Mouse (Mus musculus): ENCODE measurements at regions not wholly inside any gene's neighbourhood (a gene's known extent, or its start where the extent isn't known, plus 50 kb on each side); places are given as distances from the start of the nearest gene placed in this dataset.

DNA sequence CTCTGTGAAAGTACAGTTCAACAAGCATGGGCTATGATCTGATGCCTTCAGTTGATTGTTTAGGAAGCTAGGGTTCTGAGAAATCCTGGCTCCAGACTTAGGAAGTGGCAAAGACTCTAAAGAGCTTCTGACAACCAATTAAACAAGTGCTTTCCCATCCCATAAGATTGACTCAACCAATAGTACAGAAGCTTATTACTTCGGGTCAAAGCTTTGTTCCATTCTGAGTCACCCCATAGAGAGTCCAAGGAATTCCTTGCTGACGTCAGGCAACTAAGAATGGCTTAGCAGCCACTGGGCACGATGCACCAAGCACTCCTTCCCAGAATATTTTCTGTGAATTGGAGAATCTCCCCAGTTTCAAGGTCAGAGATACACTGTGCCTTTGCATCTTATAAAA is 59.0 kb upstream of the Ntm start:
- in situ Hi-C loops (cut with MboI; ENCODE audit: low pct_unique_long_range_greater_than_20kb in 1 of 2, low sequenced_read_pairs in 2 of 2, unreplicated experiment in 1 of 2), result loop anchor here in 1 of 2 experiments (25.0 kb wide), 1 partner anchor 290 kb away; no protein-coding TSS in a partner anchor

- in situ Hi-C loops (cut with MboI; ENCODE audit: low pct_unique_long_range_greater_than_20kb in 1 of 2, low sequenced_read_pairs in 2 of 2, unreplicated experiment in 1 of 2), result no loop called here
These were observed 62.3 kb upstream of the Ntm start for GRCm38 (mm10) chr9:30025275-30025674.

- in situ Hi-C loops (cut with MboI; ENCODE audit: low pct_unique_long_range_greater_than_20kb in 1 of 2, low sequenced_read_pairs in 2 of 2, unreplicated experiment in 1 of 2), result no loop called here
These were observed 64.0 kb upstream of the Ntm start for GRCm38 (mm10) chr9:30026939-30027338.

- in situ Hi-C loops (cut with MboI; ENCODE audit: low pct_unique_long_range_greater_than_20kb in 1 of 2, low sequenced_read_pairs in 2 of 2, unreplicated experiment in 1 of 2), result no loop called here
These were observed 77.5 kb upstream of the Ntm start for GRCm38 (mm10) chr9:30040396-30040795.

DNA sequence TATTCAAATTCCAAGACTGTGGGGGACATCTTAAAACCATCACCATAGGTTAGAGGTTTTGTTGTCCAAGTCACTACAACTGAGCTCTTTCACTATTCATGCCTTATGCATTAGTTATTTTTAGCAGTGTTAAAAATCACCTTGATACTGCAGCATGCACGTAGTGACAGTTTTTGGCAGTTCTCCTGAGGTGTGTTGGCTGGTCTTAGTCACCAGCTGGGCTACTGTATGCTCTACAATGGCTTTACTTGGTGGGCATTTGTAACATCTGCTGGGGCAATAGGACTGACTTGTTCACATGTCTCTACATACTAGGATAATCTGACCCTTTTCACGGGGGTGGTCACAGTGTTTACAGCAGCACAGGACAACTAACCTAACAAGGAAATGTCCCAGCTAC is 101.6 kb upstream of the Ntm start:
- in situ Hi-C loops (cut with MboI; ENCODE audit: low pct_unique_long_range_greater_than_20kb in 1 of 2, low sequenced_read_pairs in 2 of 2, unreplicated experiment in 1 of 2), result no loop called here

DNA sequence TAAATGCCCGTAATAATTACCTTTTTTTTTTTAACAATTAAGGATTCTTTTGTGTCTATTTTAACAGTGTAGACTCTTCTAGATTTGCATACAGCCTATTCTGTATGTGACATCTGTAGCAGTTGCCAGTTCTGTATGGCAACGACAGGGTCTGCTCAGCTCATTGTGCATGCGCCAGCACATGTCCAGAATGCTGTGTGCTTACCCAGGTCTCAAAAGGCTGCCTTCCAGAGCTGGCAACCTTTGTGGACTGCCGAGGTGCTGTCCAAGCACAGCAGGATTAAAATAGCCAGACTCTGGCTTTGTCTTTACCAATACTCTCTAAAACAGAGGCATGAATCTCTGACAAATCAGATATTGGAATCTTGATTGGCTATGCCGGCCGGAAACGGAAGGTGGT is 105.0 kb upstream of the Ntm start:
- in situ Hi-C loops (cut with MboI; ENCODE audit: low pct_unique_long_range_greater_than_20kb in 1 of 2, low sequenced_read_pairs in 2 of 2, unreplicated experiment in 1 of 2), result no loop called here

DNA sequence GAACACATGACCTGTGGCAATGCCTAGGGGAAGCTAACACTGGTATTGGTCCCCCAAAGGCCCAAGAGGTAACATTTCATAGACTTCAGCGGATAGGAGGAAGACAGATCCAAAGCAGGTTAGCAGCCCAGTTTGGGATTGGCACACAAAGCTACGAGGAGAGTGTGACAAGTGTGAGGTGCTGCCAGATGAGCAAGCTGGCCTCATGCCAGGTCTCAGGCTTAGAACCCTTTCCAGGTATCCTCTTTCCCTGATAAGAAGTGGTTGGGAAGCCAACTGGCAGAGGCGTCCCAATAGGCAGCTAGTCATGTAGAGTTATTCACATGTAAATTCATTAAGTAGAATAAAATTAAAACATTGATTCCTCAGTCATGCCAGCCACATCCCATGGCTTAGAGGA is 112.3 kb upstream of the Ntm start:
- in situ Hi-C loops (cut with MboI; ENCODE audit: low pct_unique_long_range_greater_than_20kb in 1 of 2, low sequenced_read_pairs in 2 of 2, unreplicated experiment in 1 of 2), result no loop called here

GRCm38 (mm10) chr9:30076006-30076405 is 113.1 kb upstream of the Ntm start:
- in situ Hi-C loops (cut with MboI; ENCODE audit: low pct_unique_long_range_greater_than_20kb in 1 of 2, low sequenced_read_pairs in 2 of 2, unreplicated experiment in 1 of 2), result no loop called here

- in situ Hi-C loops (cut with MboI; ENCODE audit: low pct_unique_long_range_greater_than_20kb in 1 of 2, low sequenced_read_pairs in 2 of 2, unreplicated experiment in 1 of 2), result no loop called here
These were observed 113.5 kb upstream of the Ntm start for GRCm38 (mm10) chr9:30076482-30076881.

DNA sequence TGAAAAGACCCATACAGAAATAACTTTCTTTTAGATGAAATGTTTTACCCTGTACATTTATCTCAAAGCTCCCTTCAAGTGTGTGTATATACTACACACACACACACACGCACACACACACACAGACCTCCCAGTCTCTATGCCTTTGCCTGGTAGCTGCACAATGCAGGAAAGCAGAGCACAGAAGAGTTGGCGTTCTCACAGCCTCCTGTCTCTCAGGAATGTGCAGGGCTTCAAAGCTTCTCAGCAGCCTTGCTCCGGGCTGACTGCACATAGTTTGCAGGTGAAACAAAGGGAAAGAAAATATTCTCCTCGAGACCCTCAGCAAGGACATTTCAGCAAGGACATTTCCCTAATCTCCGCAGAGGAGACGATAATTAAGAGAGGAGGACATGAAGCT is 139.0 kb upstream of the Ntm start:
- in situ Hi-C loops (cut with MboI; ENCODE audit: low pct_unique_long_range_greater_than_20kb in 1 of 2, low sequenced_read_pairs in 2 of 2, unreplicated experiment in 1 of 2), result no loop called here

DNA sequence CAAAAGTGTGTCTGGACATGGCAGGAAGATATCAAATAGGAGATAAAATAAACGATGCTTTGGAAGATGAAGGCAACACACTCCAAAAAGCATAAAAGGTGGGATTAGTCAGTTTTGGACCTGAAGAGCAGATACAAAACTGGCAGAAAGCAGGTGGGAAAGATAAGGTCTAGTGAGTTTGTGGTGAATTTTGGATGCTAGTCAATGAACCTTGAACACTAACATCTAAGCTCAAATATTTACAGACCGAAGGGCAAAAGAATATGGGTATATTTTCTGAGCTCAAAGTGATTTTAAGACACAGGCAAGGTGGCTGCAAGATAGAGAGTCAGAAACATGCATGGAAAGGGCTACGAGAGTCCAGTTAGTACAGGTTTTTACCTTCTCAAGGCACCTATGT is 159.4 kb upstream of the Ntm start:
- in situ Hi-C loops (cut with MboI; ENCODE audit: low pct_unique_long_range_greater_than_20kb in 1 of 2, low sequenced_read_pairs in 2 of 2, unreplicated experiment in 1 of 2), result no loop called here

- in situ Hi-C loops (cut with MboI; ENCODE audit: low pct_unique_long_range_greater_than_20kb in 1 of 2, low sequenced_read_pairs in 2 of 2, unreplicated experiment in 1 of 2), result no loop called here
These were observed 166.2 kb upstream of the Ntm start for GRCm38 (mm10) chr9:30129151-30129550.

DNA sequence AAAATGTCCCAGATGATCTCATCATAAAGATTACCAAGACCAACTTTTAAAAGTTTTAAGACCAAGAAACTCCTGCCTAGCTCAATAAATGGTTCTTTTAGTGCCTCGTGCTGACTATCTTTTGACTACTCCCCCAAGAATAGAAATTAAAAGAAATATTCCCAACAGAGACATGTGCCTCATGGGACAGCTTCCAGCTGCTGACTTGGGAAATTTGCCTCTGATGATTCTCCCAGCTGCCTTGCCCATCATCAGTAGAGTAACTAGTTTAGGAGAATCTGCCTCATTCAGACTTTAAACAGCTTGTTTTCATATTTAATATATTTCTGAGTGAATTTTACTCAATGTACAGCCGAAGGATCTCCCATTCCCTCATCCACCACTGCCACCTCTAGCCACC is 168.7 kb upstream of the Ntm start:
- in situ Hi-C loops (cut with MboI; ENCODE audit: low pct_unique_long_range_greater_than_20kb in 1 of 2, low sequenced_read_pairs in 2 of 2, unreplicated experiment in 1 of 2), result no loop called here

GRCm38 (mm10) chr9:30134303-30134702 is 171.4 kb upstream of the Ntm start:
- in situ Hi-C loops (cut with MboI; ENCODE audit: low pct_unique_long_range_greater_than_20kb in 1 of 2, low sequenced_read_pairs in 2 of 2, unreplicated experiment in 1 of 2), result no loop called here

- in situ Hi-C loops (cut with MboI; ENCODE audit: low pct_unique_long_range_greater_than_20kb in 1 of 2, low sequenced_read_pairs in 2 of 2, unreplicated experiment in 1 of 2), result no loop called here
These were observed 174.8 kb upstream of the Ntm start for GRCm38 (mm10) chr9:30137611-30138287.

DNA sequence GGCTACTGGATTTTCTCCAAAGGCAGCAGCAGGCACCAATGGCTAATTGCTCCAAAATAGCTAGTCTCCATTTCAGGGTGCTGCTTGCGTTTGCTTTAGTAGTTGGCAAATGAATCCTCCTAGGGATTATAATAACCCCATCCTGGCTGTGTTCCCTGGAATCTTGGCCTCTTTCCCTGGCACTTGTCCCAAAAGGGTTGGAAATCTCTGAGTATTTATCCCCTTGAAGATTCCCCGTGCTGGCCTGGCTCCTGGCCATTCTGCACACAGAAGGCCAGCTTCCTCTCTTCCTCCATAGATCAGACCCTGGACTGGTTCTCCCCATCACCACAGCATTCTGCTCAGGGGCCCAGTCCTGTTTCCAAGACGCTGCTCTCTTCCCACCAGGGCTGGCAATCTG is 177.2 kb upstream of the Ntm start:
- in situ Hi-C loops (cut with MboI; ENCODE audit: low pct_unique_long_range_greater_than_20kb in 1 of 2, low sequenced_read_pairs in 2 of 2, unreplicated experiment in 1 of 2), result no loop called here

DNA sequence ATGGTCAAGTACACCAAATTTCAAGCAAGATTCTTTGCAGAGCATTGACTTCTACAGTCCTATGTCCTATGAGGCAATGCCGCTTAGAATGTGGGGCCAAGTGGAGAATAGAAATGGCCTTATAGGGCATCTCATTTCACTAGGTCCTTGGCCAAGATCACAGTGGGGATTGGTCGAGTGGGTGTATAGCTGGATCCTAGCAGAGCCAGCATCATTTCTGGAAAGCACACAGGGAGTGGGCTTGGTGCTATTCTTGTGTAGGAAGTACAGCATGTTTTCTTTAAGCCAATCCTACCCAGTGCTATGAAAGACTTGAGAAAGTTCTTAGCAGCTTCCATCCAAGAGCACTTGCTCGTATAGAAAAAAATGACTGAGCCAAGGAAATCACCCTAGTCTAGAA is 178.2 kb upstream of the Ntm start:
- in situ Hi-C loops (cut with MboI; ENCODE audit: low pct_unique_long_range_greater_than_20kb in 1 of 2, low sequenced_read_pairs in 2 of 2, unreplicated experiment in 1 of 2), result no loop called here

DNA sequence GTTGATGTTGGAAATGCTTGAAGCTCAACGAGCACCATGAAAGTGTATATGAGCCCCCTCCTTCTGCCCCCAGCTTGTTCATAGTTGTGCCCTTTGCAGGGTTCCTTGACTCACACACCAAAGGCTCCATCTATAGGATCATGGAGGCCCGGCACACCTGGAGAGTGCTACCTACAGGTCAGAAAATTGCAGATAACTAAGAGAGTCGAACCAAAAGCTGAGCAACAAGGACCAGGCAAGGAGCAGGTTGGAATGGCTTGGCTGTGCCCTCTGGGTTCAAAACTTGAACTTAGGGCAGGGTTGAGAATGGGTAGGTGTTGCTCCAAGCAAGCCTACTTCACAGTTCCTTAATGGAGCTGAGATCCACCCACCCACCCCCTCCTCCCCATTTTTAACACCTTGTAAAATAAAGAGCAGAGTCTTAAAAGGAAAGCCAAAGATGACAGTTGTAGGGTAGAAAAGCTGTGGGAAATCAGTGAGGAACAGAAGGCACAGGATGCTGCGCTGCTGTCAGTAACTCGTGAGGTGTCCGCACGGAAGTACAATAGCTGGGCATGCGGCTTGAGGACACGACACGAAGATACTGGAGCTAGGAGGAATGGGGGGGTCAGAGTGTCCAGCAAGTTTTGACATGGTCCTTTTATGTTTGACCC is 180.0 kb upstream of the Ntm start:
- in situ Hi-C loops (cut with MboI; ENCODE audit: low pct_unique_long_range_greater_than_20kb in 1 of 2, low sequenced_read_pairs in 2 of 2, unreplicated experiment in 1 of 2), result no loop called here

DNA sequence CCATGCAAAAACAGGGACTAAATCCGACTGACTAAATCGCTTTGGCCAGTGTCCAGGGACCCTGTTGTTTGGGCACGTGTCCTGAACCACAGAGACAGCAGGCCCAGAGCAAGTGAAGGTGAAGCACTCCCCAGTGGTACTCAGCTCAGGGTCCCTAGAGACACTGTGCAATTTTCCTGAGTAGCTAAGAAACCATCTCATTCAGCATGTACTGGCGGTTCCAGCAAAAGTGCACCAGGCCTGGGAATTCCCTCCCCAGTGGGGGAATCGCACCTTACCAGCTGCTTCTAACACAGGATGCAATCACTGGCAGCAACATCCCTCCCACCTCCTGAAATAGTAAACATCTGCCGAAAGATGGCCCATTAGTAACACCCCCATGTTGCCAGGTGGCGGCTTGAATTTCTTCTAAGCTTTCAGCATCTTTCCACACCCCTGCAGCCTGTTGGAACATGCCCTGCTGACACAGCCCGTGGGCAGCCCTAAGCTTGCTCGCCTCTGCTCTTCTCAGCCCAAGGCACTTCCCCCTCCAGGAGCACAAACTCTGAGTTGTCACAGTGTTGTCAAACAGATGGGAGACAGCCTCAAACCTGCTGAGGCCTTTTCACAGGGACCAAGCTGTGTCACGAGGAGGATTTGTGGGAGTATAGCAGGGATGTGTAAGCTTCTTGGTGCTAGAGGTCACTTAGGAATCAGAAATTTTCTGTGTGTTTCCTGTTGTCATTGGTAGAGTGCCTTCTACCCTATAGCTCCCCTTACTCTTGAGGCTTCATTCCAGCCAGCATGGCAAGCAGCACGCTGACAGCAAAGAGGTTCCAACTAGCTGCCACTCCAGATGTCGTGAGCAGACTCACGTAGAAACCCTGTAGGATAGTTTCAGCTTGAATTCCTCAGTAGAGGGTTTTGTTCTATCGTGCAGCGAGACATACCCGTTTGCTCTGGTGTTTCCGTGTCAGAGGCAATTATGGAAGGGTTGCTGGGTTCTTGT is 186.8 kb upstream of the Ntm start:
- in situ Hi-C loops (cut with MboI; ENCODE audit: low pct_unique_long_range_greater_than_20kb in 1 of 2, low sequenced_read_pairs in 2 of 2, unreplicated experiment in 1 of 2), result no loop called here

Data from mouse embryonic stem cell (cell line).